Mouse (Mus musculus) ES-Bruce4 (cell line): ENCODE results near the gene Foxo3.

Experiments used
- CTCF ChIP-seq: IDR thresholded peaks from one replicate; pipeline ENCODE4 v1.8.1; 2011; ENCODE audit warnings: low read depth, low read length
- EP300 ChIP-seq: IDR thresholded peaks from 2 replicates; pipeline ENCODE4 v1.6.1; 2011; ENCODE audit warnings: low read depth, low read length; ENCODE audit not compliant: insufficient read depth
- POLR2A ChIP-seq: IDR thresholded peaks from one replicate; pipeline ENCODE4 v1.8.1; 2011; ENCODE audit warnings: low read length; ENCODE audit not compliant: insufficient read depth

DNA sequence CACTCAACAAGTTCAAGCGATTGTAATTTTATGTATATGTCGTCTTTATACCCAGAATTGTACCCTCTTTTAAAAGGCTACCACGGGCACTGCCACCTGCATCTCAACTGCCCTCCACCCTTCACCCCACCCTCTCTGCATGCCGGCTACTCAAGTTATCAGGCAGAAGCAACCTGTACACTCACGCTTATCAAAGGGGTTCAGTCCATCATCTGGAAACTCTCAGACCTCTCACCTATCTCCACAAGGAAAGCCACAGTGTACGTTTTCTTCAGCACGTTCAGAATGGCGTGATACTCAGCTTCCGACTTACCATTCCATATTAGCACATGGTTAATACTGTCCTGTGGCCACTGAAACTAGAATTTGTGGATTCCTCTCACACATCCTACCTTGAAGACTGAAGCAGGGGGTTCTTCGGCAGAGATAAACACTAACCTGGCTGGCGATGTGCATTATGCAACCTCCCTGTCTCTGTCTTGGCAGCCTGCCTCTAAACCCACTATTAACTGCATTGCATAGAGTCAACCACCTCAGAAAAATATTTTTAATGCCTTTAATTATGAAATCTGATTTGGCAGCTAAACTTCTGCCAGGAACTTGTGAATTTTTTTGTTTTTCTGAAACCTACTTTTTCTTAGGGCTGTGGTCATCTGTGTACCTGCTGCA, 11.4 kb downstream of the Foxo3 start:
- TF ChIP-seq CTCF (no peak), POLR2A (no peak), EP300 (no peak)
